Mouse (Mus musculus) Patski (cell line): Measurements from ENCODE around the gene Gm10188. TPM values are rescaled to one million over a fixed set of nuclear protein-coding genes. Genes with fewer than 3 reads are reported as not detected.

Experiments used
- ATAC-seq: fragments of 100-300 bp; one replicate; pipeline ENCODE4 v1.8.0; 2021
- CTCF ChIA-PET: fragments of 350-600 bp; sonication (Branson Sonifier 250); formaldehyde crosslinking; loops from one replicate; lab custom pipeline; 2022; ENCODE audit warnings: inconsistent platforms; lab: Charles Lee
- POLR2A ChIA-PET: fragments of 350-600 bp; sonication (Branson Sonifier 250); formaldehyde crosslinking; loops from one replicate; lab custom pipeline; 2022; ENCODE audit warnings: antibody characterized with exemption, inconsistent platforms; lab: Charles Lee
- DNase-seq: peaks from one replicate; pipeline ENCODE4 v3.0.0-alpha.2; 2011; ENCODE audit warnings: low read depth, low spot score
- H3K27me3 ChIP-seq: fragments of 371-371 bp; one replicate; pipeline ENCODE4 v1.5.1; 2021
- CTCF ChIP-seq: fragments of 100-300 bp; IDR thresholded peaks from one replicate; pipeline ENCODE4 v1.5.1; 2021
- in situ Hi-C: fragments of 300-500 bp; cut with MboI; formaldehyde crosslinking; loops from 3 replicates; pipeline ENCODE4 v1.11.1; 2018; ENCODE audit warnings: low pct_unique_long_range_greater_than_20kb, mixed read lengths
- polyA plus RNA-seq: library from polyadenylated mRNA; unstranded; gene quantifications from one replicate; pipeline ENCODE4 v1.2.3, GENCODE M21; 2021

Gm10188 gene
- polyA plus RNA-seq, 1 experiment from 2014 or later: 0.22 TPM

- H3K27me3 ChIP-seq: peaks cover 3% of the 10 kb centered on the region
- CTCF ChIA-PET: interaction anchor here (1.2 to 3.0 kb wide), 3 partner anchors 19 to 102 kb away, joined by 4 to 12 read pairs (median 8); no protein-coding TSS in a partner anchor
- DNase-seq: no peak
- ATAC-seq: no peak
- no peak for TF ChIP-seq CTCF
- in situ Hi-C loops: no loop called here
- POLR2A ChIA-PET: interaction anchor here (1.5 to 7.4 kb wide), 3 partner anchors 10 to 32 kb away, joined by 4 to 49 read pairs (median 11); no protein-coding TSS in a partner anchor
These were observed 38.9 kb downstream of the Gm10188 start for GRCm38 (mm10) chr1:132190621-132191092.

DNA sequence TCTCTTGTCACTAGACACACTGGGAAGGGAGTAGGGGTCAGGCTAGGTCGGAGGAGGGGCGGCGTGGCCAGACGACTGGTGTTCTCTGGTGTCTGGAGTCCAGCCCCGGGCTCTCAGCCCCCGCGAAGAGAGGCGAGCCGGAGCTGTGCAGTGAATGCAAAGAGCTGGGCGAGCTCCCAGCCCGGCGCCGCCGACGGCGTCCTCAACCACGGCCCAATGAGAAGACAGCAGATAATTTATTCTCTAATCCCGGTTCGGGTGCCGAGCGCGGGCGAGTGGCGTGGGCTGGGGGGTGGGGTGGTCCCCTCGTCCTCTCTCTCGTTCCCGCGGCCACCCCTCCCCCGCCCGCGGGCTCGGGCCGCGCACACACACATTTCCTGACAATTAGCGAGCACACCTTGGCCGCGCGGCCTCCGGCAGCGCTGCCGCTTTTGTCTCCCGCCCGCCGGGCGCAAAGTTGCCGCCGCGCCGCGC is 39.5 kb downstream of the Gm10188 start:
- no peak for TF ChIP-seq CTCF
- ATAC-seq (no peak), DNase-seq (no peak)
- in situ Hi-C loops: no loop called here
- H3K27me3 ChIP-seq: peaks cover 3% of the 10 kb centered on the region
- POLR2A ChIA-PET: interaction anchor here (1.5 to 2.5 kb wide), 2 partner anchors 10 to 32 kb away, joined by 4 to 11 read pairs; no protein-coding TSS in a partner anchor
- CTCF ChIA-PET: interaction anchor here (1.7 kb wide), 1 partner anchor 47 kb away, joined by 8 read pairs; no protein-coding TSS in a partner anchor

GRCm38 (mm10) chr1:132189231-132189630 is 40.3 kb downstream of the Gm10188 start:
- POLR2A ChIA-PET: interaction anchor here (0.8 kb wide), 1 partner anchor 14 kb away, joined by 4 read pairs; no protein-coding TSS in a partner anchor
- DNase-seq (no peak), ATAC-seq (no peak)
- no peak for TF ChIP-seq CTCF
- CTCF ChIA-PET: interaction anchor here (1.2 kb wide), 1 partner anchor 17 kb away, joined by 6 read pairs; no protein-coding TSS in a partner anchor
- H3K27me3 ChIP-seq: peaks cover 3% of the 10 kb centered on the region
- in situ Hi-C loops: no loop called here

- no peak for DNase-seq
- ATAC-seq: no peak
- POLR2A ChIA-PET: interaction anchor here (0.8 kb wide), 1 partner anchor 13 kb away, joined by 4 read pairs; no protein-coding TSS in a partner anchor
- in situ Hi-C loops: no loop called here
- peaks cover 3% of the 10 kb centered on the region for H3K27me3 ChIP-seq
- CTCF ChIA-PET: interaction anchor here (1.2 kb wide), 1 partner anchor 17 kb away, joined by 6 read pairs; no protein-coding TSS in a partner anchor
- no peak for TF ChIP-seq CTCF
These were observed 41.0 kb downstream of the Gm10188 start for GRCm38 (mm10) chr1:132188442-132189066.

DNA sequence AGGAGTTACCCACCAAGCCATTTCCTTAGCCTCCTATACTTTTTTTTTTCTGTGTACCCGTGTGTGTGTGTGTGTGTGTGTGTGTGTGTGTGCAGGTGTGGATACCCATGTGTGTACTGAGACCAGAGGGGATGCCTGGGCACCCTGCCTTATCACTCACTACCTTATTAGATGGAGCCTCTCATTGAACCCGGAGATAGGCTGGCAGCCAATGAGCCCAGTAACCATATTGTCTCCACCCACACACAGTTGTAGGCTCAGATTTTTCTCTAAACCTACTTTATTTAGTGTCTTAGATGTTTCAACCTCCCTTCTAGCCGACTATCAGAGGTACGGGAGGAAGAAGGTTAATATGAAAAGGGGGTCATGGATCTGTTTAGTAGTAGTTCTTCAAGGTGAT is 43.3 kb downstream of the Gm10188 start:
- in situ Hi-C loops: no loop called here
- ChIA-PET POLR2A (no interaction called here), CTCF (interaction anchor here (1.4 kb wide), 1 partner anchor 10 kb away, joined by 3 read pairs; no protein-coding TSS in a partner anchor)
- no peak for TF ChIP-seq CTCF
- peaks cover 3% of the 10 kb centered on the region for H3K27me3 ChIP-seq
- no peak for DNase-seq
- ATAC-seq: no peak

Other genes with a start within 250 kb of the Gm10188 start
- gene Elk4, start 222.2 kb downstream of the Gm10188 start, polyA plus RNA-seq: 27.3 TPM
- gene Mfsd4a, start 161.7 kb downstream of the Gm10188 start, polyA plus RNA-seq: 17.7 TPM
- 88.8 TPM for gene Cdk18, start 90.1 kb downstream of the Gm10188 start, polyA plus RNA-seq
- gene Lemd1, start 38.3 kb downstream of the Gm10188 start, polyA plus RNA-seq: 12.0 TPM
- gene AC124108.1, start 38.3 kb downstream of the Gm10188 start, polyA plus RNA-seq: 3.4 TPM
- 141 TPM for gene Klhdc8a, start 68.9 kb upstream of the Gm10188 start, polyA plus RNA-seq
- 110 TPM for gene Nuak2, start 86.4 kb upstream of the Gm10188 start, polyA plus RNA-seq
- gene Tmcc2, start 161.5 kb upstream of the Gm10188 start, polyA plus RNA-seq: 12.2 TPM
- 26.8 TPM for gene Dstyk, start 187.8 kb upstream of the Gm10188 start, polyA plus RNA-seq
- 41.0 TPM for gene Rbbp5, start 247.6 kb upstream of the Gm10188 start, polyA plus RNA-seq